Mouse (Mus musculus) stomach, embryonic 14.5 days (tissue): ENCODE results near the gene Arel1. TPM values are rescaled to one million over a fixed set of nuclear protein-coding genes. Genes with fewer than 3 reads are reported as not detected.

Experiments used
- ATAC-seq: fragments of 200-750 bp; cut with Nextera tagmentation; 2 replicates; pipeline ENCODE4 v1.8.0; 2017; ENCODE audit warnings: low read depth, moderate TSS enrichment; ENCODE audit not compliant: insufficient number of reproducible peaks, insufficient read depth, low FRiP score
- H3K27ac ChIP-seq: fragments of 300-500 bp; sonication (generic); 2 replicates; pipeline ENCODE4 v1.5.1; 2014; ENCODE audit warnings: mild to moderate bottlenecking, low read length, moderate library complexity, mixed read lengths
- H3K27me3 ChIP-seq: fragments of 300-500 bp; sonication (generic); 2 replicates; pipeline ENCODE4 v1.6.1; 2014; ENCODE audit warnings: low read length, control low read depth, mixed read lengths; ENCODE audit not compliant: control insufficient read depth, insufficient read depth
- H3K36me3 ChIP-seq: fragments of 300-500 bp; sonication (generic); 2 replicates; pipeline ENCODE4 v1.6.1; 2014; ENCODE audit warnings: mild to moderate bottlenecking, control low read depth, low read length, moderate library complexity, mixed read lengths; ENCODE audit not compliant: control insufficient read depth, insufficient read depth
- H3K4me1 ChIP-seq: fragments of 300-500 bp; sonication (generic); 2 replicates; pipeline ENCODE4 v1.6.1; 2014; ENCODE audit warnings: low read length, control low read depth, mixed read lengths; ENCODE audit not compliant: control insufficient read depth, insufficient read depth
- H3K4me2 ChIP-seq: fragments of 300-500 bp; sonication (generic); replicated peaks from 2 replicates; pipeline ENCODE4 v1.6.1; 2014; ENCODE audit warnings: low read depth, low read length, control low read depth
- H3K4me3 ChIP-seq: fragments of 300-500 bp; sonication (generic); 2 replicates; pipeline ENCODE4 v1.5.1; 2014; ENCODE audit warnings: low read depth, low read length, control low read depth
- H3K9ac ChIP-seq: fragments of 300-500 bp; sonication (generic); replicated peaks from 2 replicates; pipeline ENCODE4 v1.6.1; 2014; ENCODE audit warnings: low read depth, mild to moderate bottlenecking, control low read depth, low read length, moderate library complexity, mixed read lengths
- H3K9me3 ChIP-seq: fragments of 300-500 bp; sonication (generic); 2 replicates; pipeline ENCODE4 v1.6.1; 2016; ENCODE audit warnings: low read depth, low read length, control low read depth; ENCODE audit not compliant: control insufficient read depth
- WGBS: fragments of 180-500 bp; shearing (Covaris S2); extraction: QIAGEN DNeasy Blood & Tissue Kit; methylation state at CpG from one replicate; pipeline ENCODE4 v1.1.7; 2014; 5-methylcytosine and 5-hydroxymethylcytosine counted together
- polyA plus RNA-seq: library from polyadenylated mRNA; unstranded; fragments of >200 nt; fragmentation: Nextera tagmentation; extraction: Ambion mirVana; gene quantifications from 2 replicates; pipeline ENCODE4 v1.2.1, GENCODE M21; 2014

The Arel1 gene
- polyA plus RNA-seq, 1 experiment from 2014 or later: 15.1 TPM

- ATAC-seq: no peak
- Histone ChIP-seq H3K36me3 (peaks cover 24% of the 10 kb centered on the region), H3K4me1 (no peaks in the 10 kb centered on the region), H3K4me2 (no peak overlapping the region), H3K27ac (no peak overlapping the region), H3K27me3 (no peaks in the 10 kb centered on the region), H3K9ac (no peak overlapping the region), H3K9me3 (no peaks in the 10 kb centered on the region), H3K4me3 (no peak overlapping the region)
- WGBS: 72% methylated on average over 4 of the region's 4 CpGs
Observed at GRCm38 (mm10) chr12:84944150-84944812, 26.4 kb downstream of the Arel1 start.

- ATAC-seq: no peak
- no peak overlapping the region for H3K27ac ChIP-seq
- WGBS: 85% methylated on average over 21 of the region's 21 CpGs
- no peaks in the 10 kb centered on the region for H3K27me3 ChIP-seq
- H3K9ac ChIP-seq: no peak overlapping the region
- no peak overlapping the region for H3K4me3 ChIP-seq
- peaks cover 25% of the 10 kb centered on the region for H3K36me3 ChIP-seq
- H3K4me1 ChIP-seq: no peaks in the 10 kb centered on the region
- no peaks in the 10 kb centered on the region for H3K9me3 ChIP-seq
- no peak overlapping the region for H3K4me2 ChIP-seq
Observed at GRCm38 (mm10) chr12:84943006-84943952, 27.4 kb downstream of the Arel1 start.

- H3K4me1 ChIP-seq: no peaks in the 10 kb centered on the region
- peaks cover 19% of the 10 kb centered on the region for H3K36me3 ChIP-seq
- H3K27ac ChIP-seq: no peak overlapping the region
- ATAC-seq: no peak
- no peaks in the 10 kb centered on the region for H3K9me3 ChIP-seq
- 91% methylated on average over 13 of the region's 13 CpGs for WGBS
- H3K4me3 ChIP-seq: no peak overlapping the region
- no peak overlapping the region for H3K4me2 ChIP-seq
- no peaks in the 10 kb centered on the region for H3K27me3 ChIP-seq
- no peak overlapping the region for H3K9ac ChIP-seq
Observed at GRCm38 (mm10) chr12:84941717-84942116, 29.0 kb downstream of the Arel1 start.

- Histone ChIP-seq H3K9me3 (no peaks in the 10 kb centered on the region), H3K27me3 (no peaks in the 10 kb centered on the region), H3K4me3 (no peak overlapping the region), H3K4me2 (no peak overlapping the region), H3K27ac (no peak overlapping the region), H3K36me3 (peaks cover 13% of the 10 kb centered on the region), H3K9ac (no peak overlapping the region), H3K4me1 (no peaks in the 10 kb centered on the region)
- WGBS: 64% methylated on average over 7 of the region's 7 CpGs
- no peak for ATAC-seq
Observed at GRCm38 (mm10) chr12:84940343-84940742, 30.4 kb downstream of the Arel1 start.

GRCm38 (mm10) chr12:84939117-84939516 is 31.6 kb downstream of the Arel1 start:
- Histone ChIP-seq H3K4me1 (no peaks in the 10 kb centered on the region), H3K36me3 (peaks cover 16% of the 10 kb centered on the region), H3K4me2 (no peak overlapping the region), H3K27me3 (no peaks in the 10 kb centered on the region), H3K9ac (no peak overlapping the region), H3K27ac (no peak overlapping the region), H3K4me3 (no peak overlapping the region), H3K9me3 (no peaks in the 10 kb centered on the region)
- no peak for ATAC-seq
- WGBS: 95% methylated on average over 7 of the region's 7 CpGs

- Histone ChIP-seq H3K27me3 (no peaks in the 10 kb centered on the region), H3K27ac (no peak overlapping the region), H3K4me2 (no peak overlapping the region), H3K4me1 (no peaks in the 10 kb centered on the region), H3K9me3 (no peaks in the 10 kb centered on the region), H3K36me3 (peaks cover 29% of the 10 kb centered on the region), H3K9ac (no peak overlapping the region), H3K4me3 (no peak overlapping the region)
- WGBS: 72% methylated on average over 5 of the region's 5 CpGs
- ATAC-seq: no peak
Observed at GRCm38 (mm10) chr12:84935343-84935742, 35.4 kb downstream of the Arel1 start.

- H3K4me1 ChIP-seq: no peaks in the 10 kb centered on the region
- peaks cover 34% of the 10 kb centered on the region for H3K36me3 ChIP-seq
- no peaks in the 10 kb centered on the region for H3K9me3 ChIP-seq
- 89% methylated on average over 6 of the region's 6 CpGs for WGBS
- no peak overlapping the region for H3K9ac ChIP-seq
- H3K4me3 ChIP-seq: no peak overlapping the region
- no peaks in the 10 kb centered on the region for H3K27me3 ChIP-seq
- ATAC-seq: no peak
- no peak overlapping the region for H3K27ac ChIP-seq
- no peak overlapping the region for H3K4me2 ChIP-seq
Observed at GRCm38 (mm10) chr12:84932210-84932609, 38.5 kb downstream of the Arel1 start.

GRCm38 (mm10) chr12:84926542-84926941 is 44.2 kb downstream of the Arel1 start:
- Histone ChIP-seq H3K4me2 (no peak overlapping the region), H3K9ac (no peak overlapping the region), H3K27me3 (no peaks in the 10 kb centered on the region), H3K36me3 (peaks cover 33% of the 10 kb centered on the region), H3K4me3 (no peak overlapping the region), H3K27ac (no peak overlapping the region), H3K9me3 (no peaks in the 10 kb centered on the region), H3K4me1 (no peaks in the 10 kb centered on the region)
- 89% methylated on average over 6 of the region's 6 CpGs for WGBS
- no peak for ATAC-seq
